Mouse (Mus musculus) MEL (cell line): ENCODE measurements around the gene Pigf.

Experiments
- CHD2 ChIP-seq: IDR thresholded peaks from 2 replicates; pipeline ENCODE4 v1.6.1; 2011; ENCODE audit warnings: low read length, improper control_type of control experiment
- CTCF ChIP-seq, 3 experiments: IDR thresholded peaks in 2 of 3; conservative IDR thresholded peaks in 1 of 3; 2 replicates each; pipeline ENCODE4 v1.5.1; 2011 to 2012; ENCODE audit warnings: low read length in 3 of 3, low read depth in 2 of 3, mild to moderate bottlenecking in 2 of 3, improper control_type of control experiment in 1 of 3, inconsistent platforms in 1 of 3, mixed read lengths in 1 of 3, moderate library complexity in 1 of 3; ENCODE audit not compliant: control insufficient read depth in 1 of 3, insufficient read depth in 1 of 3, poor library complexity in 1 of 3, severe bottlenecking in 1 of 3
- MAX ChIP-seq: IDR thresholded peaks from 2 replicates; pipeline ENCODE4 v1.6.1; 2011; ENCODE audit warnings: low read length, improper control_type of control experiment
- MEF2A ChIP-seq: IDR thresholded peaks from 2 replicates; pipeline ENCODE4 v1.6.1; 2014; ENCODE audit warnings: low read depth, mild to moderate bottlenecking, inconsistent platforms, low read length, improper control_type of control experiment; ENCODE audit not compliant: poor library complexity, insufficient replicate concordance, severe bottlenecking; ENCODE audit errors: extremely low read depth
- MYB ChIP-seq: IDR thresholded peaks from 2 replicates; pipeline ENCODE4 v1.6.1; 2011; ENCODE audit warnings: mild to moderate bottlenecking, low read depth, low read length, improper control_type of control experiment
- NELFE ChIP-seq: IDR thresholded peaks from 2 replicates; pipeline ENCODE4 v1.6.1; 2011; ENCODE audit warnings: low read depth, low read length, improper control_type of control experiment
- POLR2A ChIP-seq, 2 experiments: IDR thresholded peaks; 2 replicates each; pipeline ENCODE4 v1.6.1; 2011 to 2012; ENCODE audit warnings: low read length in 2 of 2, mild to moderate bottlenecking in 2 of 2, control low read depth in 1 of 2, improper control_type of control experiment in 1 of 2, low read depth in 1 of 2, moderate library complexity in 1 of 2; ENCODE audit not compliant: control insufficient read depth in 1 of 2, insufficient read depth in 1 of 2, poor library complexity in 1 of 2
- ZNF384 ChIP-seq: IDR thresholded peaks from 2 replicates; pipeline ENCODE4 v1.6.1; 2012; ENCODE audit warnings: low read depth, mild to moderate bottlenecking, inconsistent platforms, low read length, improper control_type of control experiment

DNA sequence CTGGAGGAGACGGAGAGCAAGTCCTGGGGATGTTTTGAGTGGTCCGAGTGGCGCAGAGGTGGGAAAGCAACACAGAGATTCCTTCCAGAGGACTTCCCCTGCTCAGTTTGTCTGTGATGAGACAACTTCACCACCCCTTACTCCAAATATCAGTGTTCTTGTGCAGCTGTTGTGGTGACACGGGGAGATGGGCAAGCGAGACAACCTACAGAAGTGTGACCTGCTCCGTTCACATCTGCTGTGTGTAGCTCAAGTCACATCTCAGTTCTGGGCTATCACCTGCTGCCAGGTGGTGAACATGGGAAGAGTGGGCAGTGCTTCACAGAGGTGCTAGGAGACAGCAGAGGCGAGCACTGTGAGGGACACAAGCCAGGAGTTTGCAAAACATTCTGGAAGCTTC is 31.6 kb upstream of the Pigf start:
- TF ChIP-seq CHD2 (no peak), POLR2A (IDR thresholded peaks at IDR 0.05; ENCODE audit: control insufficient read depth in 1 of 2, insufficient read depth in 1 of 2, low read depth in 1 of 2, low read length in 2 of 2, poor library complexity in 1 of 2) (no peak), CTCF (IDR thresholded peaks at IDR 0.05 in 2 of 3, conservative IDR thresholded peaks at IDR 0.05 in 1 of 3; ENCODE audit: control insufficient read depth in 1 of 3, insufficient read depth in 1 of 3, low read depth in 2 of 3, low read length in 3 of 3, poor library complexity in 1 of 3, severe bottlenecking in 1 of 3) (no peak), ZNF384 (no peak), NELFE (no peak), MEF2A (no peak), MAX (no peak), MYB (no peak)
